Mouse (Mus musculus) erythroblast, embryonic 14.5 days (primary cell): ENCODE measurements around the gene Slc1a2.

ENCODE experiments used
- GATA1 ChIP-seq: IDR thresholded peaks from 2 replicates; pipeline ENCODE4 v1.6.1; 2012; ENCODE audit warnings: low read length, inconsistent platforms, mixed read lengths
- TAL1 ChIP-seq: IDR thresholded peaks from 3 replicates; pipeline ENCODE4 v1.6.1; 2012; ENCODE audit warnings: low read length, inconsistent platforms, mixed read lengths

DNA sequence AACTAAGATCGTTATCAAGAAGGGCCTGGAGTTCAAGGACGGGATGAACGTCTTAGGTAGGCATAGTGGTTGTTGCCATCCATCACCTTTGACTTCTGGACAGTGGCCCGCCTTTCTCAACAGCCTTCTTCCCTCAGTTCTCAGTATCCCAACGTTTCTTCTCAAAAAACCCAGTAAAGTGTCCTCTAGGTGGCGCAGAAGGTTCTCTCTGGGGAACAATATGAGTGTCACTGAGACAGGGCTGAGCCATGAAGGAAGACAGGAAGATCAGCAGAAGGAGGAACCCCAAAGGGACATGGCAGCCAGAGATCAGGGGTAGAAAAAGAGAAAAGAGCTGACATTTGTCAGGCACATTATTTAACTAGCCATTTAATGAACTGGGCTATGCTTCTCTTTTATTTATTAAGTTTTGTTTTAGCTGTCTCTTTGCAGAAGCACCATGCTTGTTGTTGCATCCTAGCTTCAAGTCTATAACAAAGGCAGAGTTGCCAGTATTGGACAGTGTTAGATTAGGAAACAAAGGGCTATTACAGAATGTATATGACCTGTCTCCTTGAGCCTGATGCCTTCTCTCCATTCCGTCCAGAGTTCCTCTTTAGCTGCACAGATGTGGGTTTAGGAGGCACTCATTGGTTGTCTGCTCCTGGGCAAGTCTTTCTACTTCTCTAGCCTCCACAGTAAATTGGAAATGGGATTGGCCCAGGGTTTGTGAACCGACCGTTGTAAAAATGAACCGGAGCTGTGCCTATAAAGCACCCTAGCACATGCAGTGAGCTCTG, 85.6 kb downstream of the Slc1a2 start:
- TF ChIP-seq GATA1 (no peak), TAL1 (no peak)
